Mouse (Mus musculus) adrenal gland, adult (tissue): ENCODE measurements at regions not wholly inside any gene's neighbourhood (a gene's known extent, or its start where the extent isn't known, plus 50 kb on each side); places are given as distances from the start of the nearest gene placed in this dataset.
A peak's percentile ranks its signal among the peaks of the same experiment; 100 is the strongest.

ENCODE experiments used
- DNase-seq, 2 experiments: peaks; one replicate each; pipeline ENCODE4 v3.0.0; 2022 to 2023; ENCODE audit warnings: low spot score in 1 of 2; ENCODE audit not compliant: inconsistent age in 2 of 2

- DNase-seq, result no peak
Measured at GRCm38 (mm10) chr2:68530228-68530627, 52.0 kb upstream of the 4933409G03Rik start.

- DNase-seq, result peak in 1 of 2 experiments; percentile 14
Measured at GRCm38 (mm10) chr2:68531099-68531498, 51.1 kb upstream of the 4933409G03Rik start.
